In the genomic region with DNA sequence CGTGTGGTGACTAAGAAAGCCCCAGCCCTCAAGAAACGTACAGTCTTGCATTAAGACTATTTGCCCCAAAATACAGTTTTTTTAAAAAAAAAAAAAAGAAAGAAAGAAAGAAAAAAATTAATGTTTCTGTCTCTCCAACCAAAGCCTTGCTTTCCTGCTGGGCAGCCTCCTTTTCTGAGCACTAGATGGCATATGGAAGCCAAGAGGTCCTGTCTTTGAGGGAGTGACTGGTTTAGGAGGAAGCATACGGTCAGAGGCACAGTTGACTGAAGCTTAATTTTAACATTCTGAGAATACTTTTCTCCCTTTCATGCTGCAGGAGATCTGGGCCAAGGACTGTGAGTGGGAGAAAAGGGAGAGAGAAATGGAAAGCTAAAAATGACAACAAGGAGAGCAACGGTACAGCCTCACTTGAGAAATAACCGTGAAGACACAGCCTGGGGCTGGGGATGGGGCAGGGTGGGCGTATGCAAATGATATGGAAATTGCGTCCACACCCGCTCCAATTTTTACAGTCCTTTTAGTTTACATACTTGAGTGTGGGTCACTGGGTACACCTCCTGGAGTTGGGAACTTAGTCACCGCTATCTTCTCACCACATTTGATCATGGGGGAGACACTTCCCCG, we compare ENCODE assay signal across 8 mouse cellular contexts.
DNase-seq lines count a peak whose midpoint lies in the region; ATAC-seq and TF ChIP-seq lines count a peak whose summit lies in the region.

No protein-coding gene starts in this region.

- no peaks in the 10 kb centered on the region for H3K4me1 ChIP-seq in hindbrain, postnatal 0 days (ENCODE audit: insufficient read depth, low read length)
- H3K4me1 ChIP-seq in lung, embryonic 15.5 days = no peaks in the 10 kb centered on the region

- H3K4me2 ChIP-seq in hindbrain, postnatal 0 days (ENCODE audit: low read depth, low read length) = peak overlapping the region; percentile 45
- peak overlapping the region; percentile 45 for H3K4me2 ChIP-seq in lung, embryonic 15.5 days

- WGBS in hindbrain, postnatal 0 days = 34% methylated on average over 10 of the region's 10 CpGs
- WGBS in lung, embryonic 15.5 days = 48% methylated on average over 10 of the region's 10 CpGs

- no peaks in the 10 kb centered on the region for H3K36me3 ChIP-seq in hindbrain, postnatal 0 days (ENCODE audit: insufficient read depth, low read length)
- no peaks in the 10 kb centered on the region for H3K36me3 ChIP-seq in lung, embryonic 15.5 days

- no peaks in the 10 kb centered on the region for H3K27me3 ChIP-seq in hindbrain, postnatal 0 days (ENCODE audit: insufficient read depth, low read length)
- no peaks in the 10 kb centered on the region for H3K27me3 ChIP-seq in lung, embryonic 15.5 days

- no peak for ATAC-seq in hindbrain, postnatal 0 days
- ATAC-seq in lung, embryonic 15.5 days (ENCODE audit: borderline replicate concordance, extremely low read depth, low FRiP score, low TSS enrichment) = no peak

- H3K27ac ChIP-seq in hindbrain, postnatal 0 days = no peak overlapping the region
- H3K27ac ChIP-seq in lung, embryonic 15.5 days = no peak overlapping the region

- peak overlapping the region; percentile 11 for H3K4me3 ChIP-seq in hindbrain, postnatal 0 days (ENCODE audit: low read length)
- peak overlapping the region; percentile 21 for H3K4me3 ChIP-seq in lung, embryonic 15.5 days

- peak; percentile 31 to 71 for DNase-seq in adrenal gland, adult (ENCODE audit: inconsistent age in 2 of 2, low spot score in 1 of 2)
- DNase-seq in adrenal gland, postnatal 25 days = no peak
- peak; percentile 80 for DNase-seq in right cerebral cortex, adult 18-20 months
- DNase-seq in right cerebral cortex, postnatal 4 days = no peak
- DNase-seq in hindbrain, postnatal 0 days (ENCODE audit: low spot score) = peak; percentile 15
- no peak for DNase-seq in yolk sac, embryonic 10.5 days (ENCODE audit: low spot score)
- DNase-seq in thymus, postnatal 25 days = no peak

- H3K9me3 ChIP-seq in hindbrain, postnatal 0 days (ENCODE audit: low read length) = no peaks in the 10 kb centered on the region
- H3K9me3 ChIP-seq in lung, embryonic 15.5 days = no peaks in the 10 kb centered on the region

- no peak overlapping the region for H3K9ac ChIP-seq in hindbrain, postnatal 0 days (replicated peaks; ENCODE audit: low read length)
- no peak overlapping the region for H3K9ac ChIP-seq in lung, embryonic 15.5 days

- peak; percentile 50 for TF ChIP-seq CTCF in hindbrain, postnatal 0 days (IDR thresholded peaks at IDR 0.05; ENCODE audit: low read depth)

Comparison
In these comparisons a context has a peak if more than half of its experiments do, and no peak if none do; other contexts are left out.
1. DNase-seq: peak in adrenal gland, adult (2 of 2), right cerebral cortex, adult 18-20 months (single experiment) and hindbrain, postnatal 0 days (single experiment); none in adrenal gland, postnatal 25 days (single experiment), right cerebral cortex, postnatal 4 days (single experiment), yolk sac, embryonic 10.5 days (single experiment) and thymus, postnatal 25 days (single experiment).